Mouse (Mus musculus) lung, postnatal 0 days (tissue): Measurements from ENCODE around the gene Prep.

Source experiments
- CTCF ChIP-seq: IDR thresholded peaks from 2 replicates; pipeline ENCODE4 v1.5.1; 2016; ENCODE audit warnings: antibody characterized with exemption, mild to moderate bottlenecking
- EP300 ChIP-seq: IDR thresholded peaks from 2 replicates; pipeline ENCODE4 v1.6.1; 2016; ENCODE audit warnings: antibody characterized with exemption, mild to moderate bottlenecking, control low read depth

GRCm38 (mm10) chr10:45060841-45061240 lies 6.2 kb upstream of the Prep start:
- TF ChIP-seq CTCF (no peak), EP300 (peak; percentile 75; the same call in 1 of the 2 replicates)
